Mouse (Mus musculus) kidney, postnatal 10 days (tissue): ENCODE results near the gene Lnx1.

Source experiments
- DNase-seq: peaks from one replicate; pipeline ENCODE4 v3.0.0; 2021; ENCODE audit warnings: mixed read lengths

Gene Lnx1

GRCm38 (mm10) chr5:74694390-74694801 lies 8.3 kb downstream of the Lnx1 start:
- no peak for DNase-seq

GRCm38 (mm10) chr5:74693836-74694235 lies 8.9 kb downstream of the Lnx1 start:
- no peak for DNase-seq

GRCm38 (mm10) chr5:74692411-74693090 lies 10.2 kb downstream of the Lnx1 start:
- no peak for DNase-seq

- DNase-seq, result no peak
Observed at GRCm38 (mm10) chr5:74688822-74689221, 13.9 kb downstream of the Lnx1 start.

- DNase-seq, result no peak
Observed at GRCm38 (mm10) chr5:74684944-74685343, 17.8 kb downstream of the Lnx1 start.

- DNase-seq, result no peak
Observed at GRCm38 (mm10) chr5:74683832-74684231, 18.9 kb downstream of the Lnx1 start.

GRCm38 (mm10) chr5:74682735-74683134 lies 20.0 kb downstream of the Lnx1 start:
- DNase-seq, result no peak

- no peak for DNase-seq
Observed at GRCm38 (mm10) chr5:74679631-74680030, 23.1 kb downstream of the Lnx1 start.

- DNase-seq, result no peak
Observed at GRCm38 (mm10) chr5:74678693-74679092, 24.0 kb downstream of the Lnx1 start.

- no peak for DNase-seq
Observed at GRCm38 (mm10) chr5:74677399-74678338, 25.0 kb downstream of the Lnx1 start.

- no peak for DNase-seq
Observed at GRCm38 (mm10) chr5:74672556-74672955, 30.2 kb downstream of the Lnx1 start.

- no peak for DNase-seq
Observed at GRCm38 (mm10) chr5:74670877-74671276, 31.8 kb downstream of the Lnx1 start.

GRCm38 (mm10) chr5:74669925-74670324 lies 32.8 kb downstream of the Lnx1 start:
- peak; percentile 23 for DNase-seq

GRCm38 (mm10) chr5:74668956-74669355 lies 33.8 kb downstream of the Lnx1 start:
- DNase-seq, result no peak

- DNase-seq, result peak; percentile 31
Observed at GRCm38 (mm10) chr5:74662618-74663017, 40.1 kb downstream of the Lnx1 start.

GRCm38 (mm10) chr5:74661734-74662560 lies 40.8 kb downstream of the Lnx1 start:
- DNase-seq, result no peak

GRCm38 (mm10) chr5:74659856-74660255 lies 42.9 kb downstream of the Lnx1 start:
- DNase-seq, result no peak

- no peak for DNase-seq
Observed at GRCm38 (mm10) chr5:74659281-74659680, 43.4 kb downstream of the Lnx1 start.

GRCm38 (mm10) chr5:74657930-74658329 lies 44.8 kb downstream of the Lnx1 start:
- DNase-seq, result no peak

- no peak for DNase-seq
Observed at GRCm38 (mm10) chr5:74656410-74656809, 46.3 kb downstream of the Lnx1 start.

GRCm38 (mm10) chr5:74654527-74654926 lies 48.2 kb downstream of the Lnx1 start:
- no peak for DNase-seq

- no peak for DNase-seq
Observed at GRCm38 (mm10) chr5:74653766-74654165, 48.9 kb downstream of the Lnx1 start.

GRCm38 (mm10) chr5:74649122-74649521 lies 53.6 kb downstream of the Lnx1 start:
- no peak for DNase-seq
